Mouse (Mus musculus): ENCODE data around the gene Col2a1. TPM values are rescaled to one million over a fixed set of nuclear protein-coding genes. Genes with fewer than 3 reads are reported as not detected.
A peak's percentile ranks its signal among the peaks of the same experiment; 100 is the strongest.

The Col2a1 gene
- total and polyA plus RNA-seq, 3 experiments: 0.06 to 0.13 TPM; not detected in 1

DNA sequence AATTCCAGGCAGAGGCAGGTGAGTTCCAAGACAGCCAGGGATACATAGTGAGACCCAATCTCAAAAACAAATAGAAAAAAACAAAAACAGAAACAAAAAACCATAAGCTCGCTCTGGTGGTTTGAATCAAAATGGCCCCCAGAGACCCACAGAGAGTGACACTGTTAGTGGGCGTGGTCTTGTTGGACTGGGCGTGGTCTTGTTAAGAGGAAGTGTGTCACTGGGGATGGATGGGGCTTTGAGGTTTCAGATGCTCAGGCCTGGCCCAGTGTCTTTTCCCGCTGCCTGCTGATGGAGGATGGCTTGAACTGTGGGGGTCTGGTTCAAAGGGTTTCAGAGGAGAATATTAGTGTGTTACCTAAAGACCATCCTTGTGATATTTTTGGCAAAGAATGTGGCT lies 13.4 kb upstream of the Col2a1 start:
- peak; percentile 89 for DNase-seq (ENCODE audit: extremely low read depth)
- Histone ChIP-seq H3K27ac (ENCODE audit: insufficient read depth, low read depth) (no peak overlapping the region), H3K9me3 (replicated peaks; ENCODE audit: low read length) (no peaks in the 10 kb centered on the region), H3K9ac (ENCODE audit: insufficient read depth, low read depth) (no peak overlapping the region), H3K4me2 (ENCODE audit: insufficient read depth, low read depth, poor library complexity, severe bottlenecking) (no peak overlapping the region), H3K79me2 (replicated peaks; ENCODE audit: control insufficient read depth, extremely low read depth, insufficient read depth, poor library complexity, severe bottlenecking) (no peaks in the 10 kb centered on the region), H3K4me1 (ENCODE audit: control insufficient read depth in 1 of 2, insufficient read depth in 2 of 2) (peaks cover 0 to 6% of the 10 kb centered on the region in 2 experiments; a peak in 1 of 4 replicates), H3K4me3 (replicated peaks in 1 of 3; ENCODE audit: low read depth in 2 of 3, low read length in 2 of 3, poor library complexity in 1 of 3) (no peak overlapping the region), H3K36me3 (replicated peaks in 1 of 2; ENCODE audit: control insufficient read depth in 1 of 2, insufficient read depth in 1 of 2, low read length in 1 of 2) (no peaks in the 10 kb centered on the region), H3K27me3 (replicated peaks) (peaks cover 22% of the 10 kb centered on the region)
- TF ChIP-seq USF1 (IDR thresholded peaks at IDR 0.05; ENCODE audit: low read depth, low read length): no peak
- no peak for TF ChIP-seq KAT2A (IDR thresholded peaks at IDR 0.05; ENCODE audit: insufficient replicate concordance, low read length)
- no peak for TF ChIP-seq ELF1 (IDR thresholded peaks at IDR 0.05; ENCODE audit: low read depth, low read length)
- no peak for TF ChIP-seq SMC3 (IDR thresholded peaks at IDR 0.05; ENCODE audit: low read depth, low read length)
- TF ChIP-seq ZC3H11A (IDR thresholded peaks at IDR 0.05; ENCODE audit: low read depth, low read length): no peak
- no peak for TF ChIP-seq ETS1 (conservative IDR thresholded peaks at IDR 0.05; ENCODE audit: low read depth, low read length)
- TF ChIP-seq MEF2A (IDR thresholded peaks at IDR 0.05; ENCODE audit: borderline replicate concordance, low read depth, low read length): no peak
- no peak for TF ChIP-seq POLR2A (IDR thresholded peaks at IDR 0.05; ENCODE audit: low read depth, low read length)
- no peak for TF ChIP-seq UBTF (IDR thresholded peaks at IDR 0.05; ENCODE audit: low read depth, low read length)
- no peak for TF ChIP-seq GABPA (IDR thresholded peaks at IDR 0.05; ENCODE audit: insufficient replicate concordance, low read depth, low read length)
- no peak for TF ChIP-seq USF2 (conservative IDR thresholded peaks at IDR 0.05; ENCODE audit: low read depth, low read length)
- no peak for TF ChIP-seq ZKSCAN1 (IDR thresholded peaks at IDR 0.05; ENCODE audit: borderline replicate concordance, low read depth, low read length)
- no peak for TF ChIP-seq PAX5 (IDR thresholded peaks at IDR 0.05; ENCODE audit: low read length)
- TF ChIP-seq SIN3A (IDR thresholded peaks at IDR 0.05; ENCODE audit: low read length): no peak
- TF ChIP-seq ZMIZ1 (IDR thresholded peaks at IDR 0.05; ENCODE audit: low read depth, low read length): no peak
- dilution Hi-C loops (cut with MboI; ENCODE audit: extremely low pct_ligation_motif_present, extremely low pct_unique_long_range_greater_than_20kb, low sequenced_read_pairs) (no loop called here), in situ Hi-C loops (cut with MboI; ENCODE audit: low pct_ligation_motif_present, low pct_unique_long_range_greater_than_20kb, low sequenced_read_pairs) (no loop called here)

DNA sequence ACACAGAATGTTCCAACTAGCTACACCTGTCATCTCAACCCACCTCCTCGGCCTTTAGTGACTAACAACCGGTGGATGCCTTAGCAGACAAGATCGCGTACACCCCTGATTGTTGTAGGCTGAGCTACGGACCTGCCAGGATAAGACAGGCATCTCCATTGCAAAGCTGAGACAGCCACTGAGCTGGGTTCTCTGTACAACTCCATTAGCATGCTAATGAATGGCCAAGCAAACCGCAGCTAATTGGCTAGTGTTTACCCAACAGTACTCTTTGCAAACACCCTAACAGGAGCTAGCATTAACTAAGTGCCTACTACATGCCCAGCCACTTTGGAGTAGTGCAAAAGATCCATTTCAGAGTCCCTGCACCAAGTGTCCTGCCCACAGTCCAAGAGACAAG lies 8.3 kb upstream of the Col2a1 start:
- Histone ChIP-seq H3K27ac (ENCODE audit: insufficient read depth, low read depth) (no peak overlapping the region), H3K79me2 (replicated peaks; ENCODE audit: control insufficient read depth, extremely low read depth, insufficient read depth, poor library complexity, severe bottlenecking) (no peaks in the 10 kb centered on the region), H3K4me1 (ENCODE audit: control insufficient read depth in 1 of 2, insufficient read depth in 2 of 2) (0 out of 4 replicates have a peak, but pooled peaks cover 0 to under 1% of the 10 kb centered on the region in 2 experiments), H3K4me2 (ENCODE audit: insufficient read depth, low read depth, poor library complexity, severe bottlenecking) (no peak overlapping the region), H3K9ac (ENCODE audit: insufficient read depth, low read depth) (no peak overlapping the region), H3K27me3 (replicated peaks) (peaks cover 64% of the 10 kb centered on the region), H3K4me3 (replicated peaks in 1 of 3; ENCODE audit: low read depth in 2 of 3, low read length in 2 of 3, poor library complexity in 1 of 3) (no peak overlapping the region), H3K36me3 (replicated peaks in 1 of 2; ENCODE audit: control insufficient read depth in 1 of 2, insufficient read depth in 1 of 2, low read length in 1 of 2) (no peaks in the 10 kb centered on the region), H3K9me3 (replicated peaks; ENCODE audit: low read length) (no peaks in the 10 kb centered on the region)
- in situ Hi-C loops (cut with MboI; ENCODE audit: low pct_ligation_motif_present, low pct_unique_long_range_greater_than_20kb, low sequenced_read_pairs) (no loop called here), dilution Hi-C loops (cut with MboI; ENCODE audit: extremely low pct_ligation_motif_present, extremely low pct_unique_long_range_greater_than_20kb, low sequenced_read_pairs) (no loop called here)
- DNase-seq (ENCODE audit: extremely low read depth): no peak
- TF ChIP-seq EP300 (IDR thresholded peaks at IDR 0.05; ENCODE audit: low read length) (no peak), BHLHE40 (IDR thresholded peaks at IDR 0.05; ENCODE audit: low read depth, low read length) (no peak)
